Mouse (Mus musculus): Measurements from ENCODE around the gene Lrp8.

DNA sequence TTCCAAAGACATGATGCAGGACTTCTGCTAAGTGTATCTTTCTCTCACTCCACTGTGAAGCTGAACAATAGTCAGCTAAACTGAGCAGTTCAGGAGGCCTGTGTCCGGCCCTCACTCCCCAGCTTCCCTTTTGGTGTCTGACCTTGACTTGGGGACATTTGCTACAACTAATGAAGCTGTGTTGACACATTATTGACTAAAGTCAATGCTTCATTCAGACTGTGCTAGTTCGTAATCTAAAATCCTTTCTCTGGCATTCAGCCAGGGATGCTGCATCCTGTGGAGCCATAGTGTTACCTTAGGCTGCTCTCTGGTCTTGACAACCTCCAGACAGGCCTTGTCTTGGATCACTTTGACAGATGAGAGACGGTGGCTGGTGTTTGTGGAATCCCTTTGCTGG lies 39.1 kb upstream of the Lrp8 start:
- TF ChIP-seq ZC3H11A (IDR thresholded peaks at IDR 0.05; ENCODE audit: borderline replicate concordance, low read depth, low read length) (no peak), MAFK (IDR thresholded peaks at IDR 0.05; ENCODE audit: insufficient read depth, low read depth, low read length) (no peak), ZNF384 (IDR thresholded peaks at IDR 0.05; ENCODE audit: low read depth, low read length) (no peak), HCFC1 (IDR thresholded peaks at IDR 0.05; ENCODE audit: borderline replicate concordance, insufficient read depth, low read length) (no peak)
